Mouse (Mus musculus): ENCODE measurements around the gene Stk11. TPM values are rescaled to one million over a fixed set of nuclear protein-coding genes. Genes with fewer than 3 reads are reported as not detected.

The Stk11 gene
- polyA plus RNA-seq, 1 experiment from 2014 or later: 11.7 TPM

GRCm38 (mm10) chr10:80149291-80150225, 34.0 kb downstream of the Stk11 start:
- Histone ChIP-seq H3K4me2 (replicated peaks; ENCODE audit: low read depth) (peak overlapping the region; percentile 86), H3K9ac (ENCODE audit: low read depth, low read length) (peak overlapping the region; percentile 74), H3K4me3 (ENCODE audit: low read depth, low read length) (peak overlapping the region; percentile 95), H3K9me3 (ENCODE audit: control insufficient read depth) (no peaks in the 10 kb centered on the region), H3K36me3 (ENCODE audit: control insufficient read depth, insufficient read depth) (peaks cover 53% of the 10 kb centered on the region), H3K27me3 (replicated peaks; ENCODE audit: control insufficient read depth, insufficient read depth, low read length) (no peaks in the 10 kb centered on the region), H3K27ac (ENCODE audit: low read depth, low read length) (peak overlapping the region; percentile 97), H3K4me1 (replicated peaks; ENCODE audit: control insufficient read depth, insufficient read depth, low read length) (peaks cover 23% of the 10 kb centered on the region)
- under 1% methylated on average over 79 of the region's 88 CpGs for WGBS
- no peak for TF ChIP-seq CTCF (IDR thresholded peaks at IDR 0.05; ENCODE audit: low read depth)
- ATAC-seq: peak; percentile 67

- TF ChIP-seq CTCF (IDR thresholded peaks at IDR 0.05; ENCODE audit: low read depth): peak; percentile 5; the same call in 1 of the 2 replicates
- H3K4me2 ChIP-seq (replicated peaks; ENCODE audit: low read depth): peak overlapping the region; percentile 86
- peak overlapping the region; percentile 95 for H3K4me3 ChIP-seq (ENCODE audit: low read depth, low read length)
- WGBS: under 1% methylated on average over 57 of the region's 71 CpGs
- peak overlapping the region; percentile 74 for H3K9ac ChIP-seq (ENCODE audit: low read depth, low read length)
- H3K36me3 ChIP-seq (ENCODE audit: control insufficient read depth, insufficient read depth): peaks cover 55% of the 10 kb centered on the region
- no peaks in the 10 kb centered on the region for H3K9me3 ChIP-seq (ENCODE audit: control insufficient read depth)
- no peaks in the 10 kb centered on the region for H3K27me3 ChIP-seq (replicated peaks; ENCODE audit: control insufficient read depth, insufficient read depth, low read length)
- ATAC-seq: no peak
- peaks cover 23% of the 10 kb centered on the region for H3K4me1 ChIP-seq (replicated peaks; ENCODE audit: control insufficient read depth, insufficient read depth, low read length)
- peak overlapping the region; percentile 92 for H3K27ac ChIP-seq (ENCODE audit: low read depth, low read length)
Measured at GRCm38 (mm10) chr10:80150226-80151210, 34.9 kb downstream of the Stk11 start.

GRCm38 (mm10) chr10:80151211-80152034, 35.8 kb downstream of the Stk11 start:
- WGBS: under 1% methylated on average over 25 of the region's 26 CpGs
- Histone ChIP-seq H3K4me3 (ENCODE audit: low read depth, low read length) (peak overlapping the region; percentile 95), H3K27ac (ENCODE audit: low read depth, low read length) (peak overlapping the region; percentile 92), H3K4me2 (replicated peaks; ENCODE audit: low read depth) (peak overlapping the region; percentile 86), H3K4me1 (replicated peaks; ENCODE audit: control insufficient read depth, insufficient read depth, low read length) (peaks cover 20% of the 10 kb centered on the region), H3K9ac (ENCODE audit: low read depth, low read length) (peak overlapping the region; percentile 74), H3K9me3 (ENCODE audit: control insufficient read depth) (no peaks in the 10 kb centered on the region), H3K27me3 (replicated peaks; ENCODE audit: control insufficient read depth, insufficient read depth, low read length) (no peaks in the 10 kb centered on the region), H3K36me3 (ENCODE audit: control insufficient read depth, insufficient read depth) (peaks cover 56% of the 10 kb centered on the region)
- no peak for TF ChIP-seq CTCF (IDR thresholded peaks at IDR 0.05; ENCODE audit: low read depth)
- ATAC-seq: no peak

GRCm38 (mm10) chr10:80152071-80152872, 36.7 kb downstream of the Stk11 start:
- 0 out of 2 replicates have a peak, but pooled peaks have one; percentile 11 for TF ChIP-seq CTCF (IDR thresholded peaks at IDR 0.05; ENCODE audit: low read depth)
- Histone ChIP-seq H3K4me2 (replicated peaks; ENCODE audit: low read depth) (peak overlapping the region; percentile 86), H3K27me3 (replicated peaks; ENCODE audit: control insufficient read depth, insufficient read depth, low read length) (no peaks in the 10 kb centered on the region), H3K4me3 (ENCODE audit: low read depth, low read length) (peak overlapping the region; percentile 95), H3K9ac (ENCODE audit: low read depth, low read length) (peak overlapping the region; percentile 74), H3K36me3 (ENCODE audit: control insufficient read depth, insufficient read depth) (peaks cover 65% of the 10 kb centered on the region), H3K4me1 (replicated peaks; ENCODE audit: control insufficient read depth, insufficient read depth, low read length) (peaks cover 23% of the 10 kb centered on the region), H3K27ac (ENCODE audit: low read depth, low read length) (peak overlapping the region; percentile 92), H3K9me3 (ENCODE audit: control insufficient read depth) (no peaks in the 10 kb centered on the region)
- ATAC-seq: no peak
- 3% methylated on average over 15 of the region's 15 CpGs for WGBS

GRCm38 (mm10) chr10:80152873-80153260, 37.3 kb downstream of the Stk11 start:
- Histone ChIP-seq H3K9ac (ENCODE audit: low read depth, low read length) (peak overlapping the region; percentile 74), H3K27ac (ENCODE audit: low read depth, low read length) (peak overlapping the region; percentile 92), H3K4me1 (replicated peaks; ENCODE audit: control insufficient read depth, insufficient read depth, low read length) (peaks cover 26% of the 10 kb centered on the region), H3K36me3 (ENCODE audit: control insufficient read depth, insufficient read depth) (peaks cover 69% of the 10 kb centered on the region), H3K4me2 (replicated peaks; ENCODE audit: low read depth) (peak overlapping the region; percentile 86), H3K27me3 (replicated peaks; ENCODE audit: control insufficient read depth, insufficient read depth, low read length) (no peaks in the 10 kb centered on the region), H3K9me3 (ENCODE audit: control insufficient read depth) (no peaks in the 10 kb centered on the region), H3K4me3 (ENCODE audit: low read depth, low read length) (peak overlapping the region; percentile 95)
- 5% methylated on average over 3 of the region's 3 CpGs for WGBS
- no peak for TF ChIP-seq CTCF (IDR thresholded peaks at IDR 0.05; ENCODE audit: low read depth)
- no peak for ATAC-seq
